Mouse (Mus musculus) adipose tissue, adult 10 weeks (tissue): ENCODE measurements around the gene Rpl7l1. TPM values are rescaled to one million over a fixed set of nuclear protein-coding genes. Genes with fewer than 3 reads are reported as not detected.

Experiments
- polyA plus RNA-seq: library from polyadenylated mRNA; stranded (reverse); fragments of 350-450 nt; fragmentation: Illumina TruSeq; extraction: RNeasy Lipid Tissue Mini Kit (QIAGEN cat#74804); gene quantifications from one replicate; pipeline ENCODE4 v1.2.3, GENCODE M21; 2014; ENCODE audit warnings: low read depth, low replicate concordance

Gene Rpl7l1
- 48.1 TPM for polyA plus RNA-seq

DNA sequence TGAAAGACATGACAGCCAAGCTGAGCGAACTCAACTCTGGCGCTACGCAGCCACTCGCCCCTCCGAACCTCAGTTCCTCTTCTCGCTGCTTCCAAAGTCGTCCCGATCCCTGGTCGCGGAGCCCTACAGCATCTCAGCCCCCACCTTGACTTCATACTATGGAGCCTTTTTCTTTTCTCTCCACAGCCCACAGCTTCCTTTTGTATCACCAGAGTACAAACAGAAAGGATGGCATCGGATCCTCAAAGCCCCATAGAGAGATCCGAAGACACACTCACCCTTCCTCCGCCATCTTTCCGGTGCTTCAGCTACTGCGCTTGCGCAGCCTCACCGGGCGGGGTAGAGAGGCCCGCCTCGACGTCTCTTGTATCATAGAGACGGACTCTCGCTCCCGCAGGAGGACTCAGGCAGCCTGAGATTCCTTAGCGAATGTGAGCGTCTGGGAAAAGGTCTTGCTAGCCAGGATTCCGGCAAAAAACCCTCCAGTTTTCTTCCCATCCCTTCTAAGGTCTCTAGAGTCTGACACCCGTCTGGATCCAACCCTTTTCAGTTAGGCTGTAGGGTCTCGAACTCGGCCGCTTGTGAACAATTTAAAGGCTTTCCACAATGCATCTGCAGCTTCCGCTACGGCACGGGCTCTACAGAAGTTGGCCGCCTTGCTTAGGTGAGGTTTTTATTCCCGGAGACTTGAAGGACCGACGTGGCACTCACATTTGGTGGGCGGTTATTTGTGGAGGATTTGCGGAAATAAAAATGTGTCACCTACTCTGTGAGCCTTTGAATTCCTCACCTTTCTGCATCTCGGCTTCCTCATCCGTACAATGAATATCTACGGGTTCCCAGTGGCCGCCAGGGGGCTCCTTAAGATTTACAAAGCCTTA, at the start of gene Rpl7l1:
TSS of gene Rpl7l1 (minus strand) at position 332 of the 881 bp plus-strand sequence.

DNA sequence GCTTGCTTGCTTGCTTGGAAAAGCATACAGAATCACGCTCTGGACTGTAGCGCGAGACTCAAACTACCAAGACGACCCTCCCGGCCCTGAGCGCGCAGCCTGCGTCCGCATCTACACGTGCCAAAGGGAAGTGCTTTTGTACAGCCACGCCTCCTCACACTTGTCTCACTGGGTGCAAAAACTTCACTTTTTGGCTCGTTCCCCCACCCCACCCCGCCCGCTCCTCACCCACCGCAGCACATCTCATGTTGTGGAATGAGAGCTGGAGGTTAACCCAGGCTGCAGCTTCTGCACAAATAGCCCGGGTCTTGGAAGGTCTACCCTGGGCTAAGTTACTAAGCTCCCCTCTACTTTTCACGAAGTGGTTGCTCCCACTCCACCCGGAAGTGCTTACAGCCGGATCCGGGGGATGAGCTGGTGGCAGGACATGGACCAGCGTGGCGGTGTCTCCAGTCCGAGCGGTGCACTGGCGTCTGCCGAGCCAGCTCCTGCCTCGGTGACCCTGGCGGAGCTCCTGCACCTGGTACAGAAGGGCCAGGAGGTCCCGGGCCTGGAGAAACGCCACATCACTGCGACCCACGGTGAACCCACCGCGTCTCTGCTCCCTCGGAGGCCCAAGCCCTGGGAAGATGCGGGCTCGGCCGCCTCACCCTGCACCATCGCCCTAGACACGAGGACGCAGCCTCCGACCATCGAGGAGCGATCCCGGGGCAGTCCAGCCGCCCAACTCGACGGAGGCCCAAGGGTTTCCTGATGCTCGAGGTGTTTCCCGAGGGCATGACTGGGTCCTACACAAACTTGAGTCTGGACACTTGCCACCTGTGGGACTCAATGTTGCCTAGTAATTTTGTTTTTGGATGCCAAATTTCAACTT, 9.8 kb downstream of the Rpl7l1 start, which contains the start of gene 2310039H08Rik:
TSS of gene 2310039H08Rik (plus strand) at position 232 of the 874 bp plus-strand sequence.

GRCm38 (mm10) chr17:46763544-46763943, 18.9 kb downstream of the Rpl7l1 start, which contains the start of gene Ptcra:
Ptcra (minus strand) TSS chr17:46763712.

DNA sequence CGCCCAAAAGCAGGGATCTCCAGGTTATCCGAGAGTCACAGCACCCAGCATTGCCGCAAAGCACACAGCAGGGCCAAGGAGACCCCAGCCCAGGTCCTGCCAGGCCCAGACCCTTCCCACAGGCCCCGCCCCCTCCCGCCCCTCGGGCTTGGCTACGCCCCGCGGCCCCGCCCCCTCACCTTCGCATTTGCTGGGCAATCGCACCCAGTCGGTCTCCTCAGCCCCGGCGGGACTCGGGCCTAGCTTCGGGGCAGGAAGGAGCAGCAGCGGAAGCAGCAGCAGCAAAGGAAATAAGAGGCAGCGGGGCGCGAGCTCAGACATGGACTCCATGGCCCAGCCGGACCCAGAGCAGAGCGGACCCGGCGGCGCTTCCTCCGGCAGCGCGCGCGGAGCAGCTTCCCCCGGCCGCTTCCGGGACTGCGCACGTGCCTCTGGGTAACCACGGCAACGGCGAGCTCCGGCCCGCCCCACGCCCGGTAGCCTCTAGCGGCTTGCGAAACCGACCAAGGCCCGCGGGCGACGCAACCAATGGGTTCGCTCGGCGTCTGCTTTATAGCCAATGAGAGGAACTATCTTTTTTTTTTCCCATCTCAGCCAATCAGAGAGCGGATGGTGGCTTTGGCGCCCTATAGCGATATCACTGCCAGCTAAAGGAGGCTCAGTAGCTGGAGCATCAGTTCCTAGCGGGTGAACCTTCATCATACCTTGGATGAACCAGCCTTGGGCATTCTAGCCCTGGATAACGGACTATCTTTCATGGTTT, 30.5 kb downstream of the Rpl7l1 start, which contains the start of gene Cnpy3:
TSS of gene Cnpy3 (minus strand) at position 421 of the 763 bp plus-strand sequence.

GRCm38 (mm10) chr17:46728904-46729318, 53.6 kb downstream of the Rpl7l1 start, which contains the start of gene Gnmt:
Gnmt (minus strand) TSS chr17:46729168.

Other genes with a start within 250 kb of the Rpl7l1 start
- 19.3 TPM for gene Cul9, start 236.3 kb downstream of the Rpl7l1 start, polyA plus RNA-seq
- gene Srf, start 226.5 kb downstream of the Rpl7l1 start, polyA plus RNA-seq = 30.2 TPM
- 17.2 TPM for gene Ptk7, start 153.2 kb downstream of the Rpl7l1 start, polyA plus RNA-seq
- gene Klc4, start 136.7 kb downstream of the Rpl7l1 start, polyA plus RNA-seq = 24.0 TPM
- 54.7 TPM for gene Mrpl2, start 136.4 kb downstream of the Rpl7l1 start, polyA plus RNA-seq
- gene Cul7, start 132.3 kb downstream of the Rpl7l1 start, polyA plus RNA-seq = 36.8 TPM
- 23.4 TPM for gene Rrp36, start 108.3 kb downstream of the Rpl7l1 start, polyA plus RNA-seq
- 127 TPM for gene Mea1, start 103.9 kb downstream of the Rpl7l1 start, polyA plus RNA-seq
- 58.3 TPM for gene Klhdc3, start 101.8 kb downstream of the Rpl7l1 start, polyA plus RNA-seq
- gene Ppp2r5d, start 77.6 kb downstream of the Rpl7l1 start, polyA plus RNA-seq = 35.1 TPM
- gene Pex6, start 71.2 kb downstream of the Rpl7l1 start, polyA plus RNA-seq = 26.6 TPM
- 7.1 TPM for gene Gnmt, start 53.5 kb downstream of the Rpl7l1 start, polyA plus RNA-seq
- gene Cnpy3, start 30.5 kb downstream of the Rpl7l1 start, polyA plus RNA-seq = 58.1 TPM
- gene Ptcra, start 19.0 kb downstream of the Rpl7l1 start, polyA plus RNA-seq = not detected
- 54.6 TPM for gene 2310039H08Rik, start 10.0 kb downstream of the Rpl7l1 start, polyA plus RNA-seq
- gene Bicral, start 75.8 kb upstream of the Rpl7l1 start, polyA plus RNA-seq = 13.4 TPM
- 21.9 TPM for gene Tbcc, start 108.0 kb upstream of the Rpl7l1 start, polyA plus RNA-seq
- not detected for gene Prph2, start 127.8 kb upstream of the Rpl7l1 start, polyA plus RNA-seq
- 25.5 TPM for gene Ubr2, start 227.9 kb upstream of the Rpl7l1 start, polyA plus RNA-seq